Mouse (Mus musculus) spleen, adult 2 months (tissue): ENCODE results near the gene Hlcs.

ENCODE experiments used
- CTCF ChIP-seq: fragments of 200-500 bp; IDR thresholded peaks from 2 replicates; pipeline ENCODE4 v1.5.1; 2011; ENCODE audit warnings: mild to moderate bottlenecking, inconsistent platforms; ENCODE audit not compliant: insufficient read depth, insufficient read length, insufficient replicate concordance; ENCODE audit errors: extremely low read depth
- POLR2A ChIP-seq: fragments of 200-500 bp; IDR thresholded peaks from 2 replicates; pipeline ENCODE4 v1.6.1; 2011; ENCODE audit warnings: low read depth, low read length, inconsistent platforms

- TF ChIP-seq CTCF (no peak), POLR2A (no peak)
Measured at GRCm38 (mm10) chr16:94260938-94261630, 52.3 kb downstream of the Hlcs start.
